Mouse (Mus musculus) embryonic facial prominence, embryonic 13.5 days (tissue): ENCODE data around the gene Spata16. TPM values are rescaled to one million over a fixed set of nuclear protein-coding genes. Genes with fewer than 3 reads are reported as not detected.

Source experiments
- ATAC-seq: fragments of 200-750 bp; cut with Nextera tagmentation; 2 replicates; pipeline ENCODE4 v1.8.0; 2017; ENCODE audit warnings: low read depth; ENCODE audit not compliant: insufficient number of reproducible peaks, insufficient read depth, low FRiP score, low TSS enrichment
- H3K27ac ChIP-seq: fragments of 300-500 bp; sonication (generic); 2 replicates; pipeline ENCODE4 v1.5.1; 2015; ENCODE audit warnings: moderate library complexity, mild to moderate bottlenecking, inconsistent platforms
- H3K27me3 ChIP-seq: fragments of 300-500 bp; sonication (generic); 2 replicates; pipeline ENCODE4 v1.6.1; 2015; ENCODE audit warnings: mild to moderate bottlenecking, inconsistent platforms
- H3K36me3 ChIP-seq: fragments of 300-500 bp; sonication (generic); 2 replicates; pipeline ENCODE4 v1.6.1; 2015; ENCODE audit warnings: mild to moderate bottlenecking, inconsistent platforms
- H3K4me1 ChIP-seq: fragments of 300-500 bp; sonication (generic); 2 replicates; pipeline ENCODE4 v1.6.1; 2015; ENCODE audit warnings: inconsistent platforms
- H3K4me2 ChIP-seq: fragments of 300-500 bp; sonication (generic); 2 replicates; pipeline ENCODE4 v1.6.1; 2015; ENCODE audit warnings: moderate library complexity, mild to moderate bottlenecking, inconsistent platforms
- H3K4me3 ChIP-seq: fragments of 300-500 bp; sonication (generic); 2 replicates; pipeline ENCODE4 v1.5.1; 2015; ENCODE audit warnings: mild to moderate bottlenecking, inconsistent platforms
- H3K9ac ChIP-seq: fragments of 300-500 bp; sonication (generic); 2 replicates; pipeline ENCODE4 v1.6.1; 2015; ENCODE audit warnings: mild to moderate bottlenecking, inconsistent platforms
- H3K9me3 ChIP-seq: fragments of 300-500 bp; sonication (generic); 2 replicates; pipeline ENCODE4 v1.6.1; 2016; ENCODE audit warnings: inconsistent platforms
- WGBS: fragments of 180-500 bp; shearing (Covaris S2); methylation state at CpG from one replicate; pipeline ENCODE4 v1.1.7; 2015; ENCODE audit warnings: mixed read lengths; 5-methylcytosine and 5-hydroxymethylcytosine counted together
- polyA plus RNA-seq: library from polyadenylated mRNA; unstranded; fragments of >200 nt; fragmentation: Nextera tagmentation; extraction: Ambion mirVana; gene quantifications from 2 replicates; pipeline ENCODE4 v1.2.1, GENCODE M21; 2015

Gene Spata16
- polyA plus RNA-seq, 1 experiment from 2014 or later, result not detected

- no peak overlapping the region for H3K4me3 ChIP-seq
- no peak overlapping the region for H3K27ac ChIP-seq
- ATAC-seq, result no peak
- H3K9me3 ChIP-seq, result no peaks in the 10 kb centered on the region
- H3K27me3 ChIP-seq, result no peaks in the 10 kb centered on the region
- no peak overlapping the region for H3K4me2 ChIP-seq
- no peak overlapping the region for H3K9ac ChIP-seq
- no peaks in the 10 kb centered on the region for H3K36me3 ChIP-seq
- WGBS, result 79% methylated on average over 2 of the region's 2 CpGs
- no peaks in the 10 kb centered on the region for H3K4me1 ChIP-seq
Observed at GRCm38 (mm10) chr3:26750492-26750891, 113.1 kb downstream of the Spata16 start.

- Histone ChIP-seq H3K4me3 (no peak overlapping the region), H3K4me2 (no peak overlapping the region), H3K9ac (no peak overlapping the region), H3K27me3 (no peaks in the 10 kb centered on the region), H3K36me3 (no peaks in the 10 kb centered on the region), H3K9me3 (no peaks in the 10 kb centered on the region), H3K4me1 (no peaks in the 10 kb centered on the region), H3K27ac (no peak overlapping the region)
- no peak for ATAC-seq
- WGBS, result 85% methylated on average over 6 of the region's 6 CpGs
Observed at GRCm38 (mm10) chr3:26752441-26752840, 115.0 kb downstream of the Spata16 start.

- no peaks in the 10 kb centered on the region for H3K9me3 ChIP-seq
- no peak overlapping the region for H3K27ac ChIP-seq
- ATAC-seq, result no peak
- H3K4me2 ChIP-seq, result no peak overlapping the region
- no peak overlapping the region for H3K4me3 ChIP-seq
- WGBS, result 41% methylated on average over 12 of the region's 12 CpGs
- no peaks in the 10 kb centered on the region for H3K36me3 ChIP-seq
- H3K4me1 ChIP-seq, result no peaks in the 10 kb centered on the region
- no peak overlapping the region for H3K9ac ChIP-seq
- no peaks in the 10 kb centered on the region for H3K27me3 ChIP-seq
Observed at GRCm38 (mm10) chr3:26793334-26794101, 156.1 kb downstream of the Spata16 start.

- WGBS, result 88% methylated on average over 7 of the region's 7 CpGs
- Histone ChIP-seq H3K27me3 (no peaks in the 10 kb centered on the region), H3K4me2 (no peak overlapping the region), H3K9ac (no peak overlapping the region), H3K36me3 (no peaks in the 10 kb centered on the region), H3K4me1 (no peaks in the 10 kb centered on the region), H3K9me3 (no peaks in the 10 kb centered on the region), H3K4me3 (no peak overlapping the region), H3K27ac (no peak overlapping the region)
- no peak for ATAC-seq
Observed at GRCm38 (mm10) chr3:26795851-26796538, 158.6 kb downstream of the Spata16 start.

- H3K27ac ChIP-seq, result no peak overlapping the region
- no peaks in the 10 kb centered on the region for H3K36me3 ChIP-seq
- no peaks in the 10 kb centered on the region for H3K27me3 ChIP-seq
- H3K4me1 ChIP-seq, result no peaks in the 10 kb centered on the region
- no peak overlapping the region for H3K9ac ChIP-seq
- no peaks in the 10 kb centered on the region for H3K9me3 ChIP-seq
- WGBS, result 83% methylated on average over 1 of the region's 1 CpGs
- ATAC-seq, result no peak
- no peak overlapping the region for H3K4me3 ChIP-seq
- H3K4me2 ChIP-seq, result no peak overlapping the region
Observed at GRCm38 (mm10) chr3:26796954-26797353, 159.5 kb downstream of the Spata16 start.

- Histone ChIP-seq H3K27ac (no peak overlapping the region), H3K27me3 (no peaks in the 10 kb centered on the region), H3K4me3 (no peak overlapping the region), H3K4me2 (no peak overlapping the region), H3K9me3 (no peaks in the 10 kb centered on the region), H3K9ac (no peak overlapping the region), H3K4me1 (no peaks in the 10 kb centered on the region), H3K36me3 (no peaks in the 10 kb centered on the region)
- WGBS, result 84% methylated on average over 8 of the region's 8 CpGs
- no peak for ATAC-seq
Observed at GRCm38 (mm10) chr3:26814307-26814706, 176.9 kb downstream of the Spata16 start.

- Histone ChIP-seq H3K27me3 (no peaks in the 10 kb centered on the region), H3K36me3 (no peaks in the 10 kb centered on the region), H3K9ac (no peak overlapping the region), H3K4me1 (no peaks in the 10 kb centered on the region), H3K9me3 (no peaks in the 10 kb centered on the region), H3K27ac (no peak overlapping the region), H3K4me3 (no peak overlapping the region), H3K4me2 (no peak overlapping the region)
- no peak for ATAC-seq
- WGBS, result 94% methylated on average over 5 of the region's 5 CpGs
Observed at GRCm38 (mm10) chr3:26815764-26816163, 178.3 kb downstream of the Spata16 start.

GRCm38 (mm10) chr3:26819398-26819797, 182.0 kb downstream of the Spata16 start:
- Histone ChIP-seq H3K4me2 (no peak overlapping the region), H3K4me1 (no peaks in the 10 kb centered on the region), H3K9ac (no peak overlapping the region), H3K27me3 (no peaks in the 10 kb centered on the region), H3K9me3 (no peaks in the 10 kb centered on the region), H3K36me3 (no peaks in the 10 kb centered on the region), H3K27ac (no peak overlapping the region), H3K4me3 (no peak overlapping the region)
- no peak for ATAC-seq
- WGBS, result 57% methylated on average over 5 of the region's 5 CpGs

- Histone ChIP-seq H3K4me2 (no peak overlapping the region), H3K9ac (no peak overlapping the region), H3K9me3 (no peaks in the 10 kb centered on the region), H3K4me3 (no peak overlapping the region), H3K36me3 (no peaks in the 10 kb centered on the region), H3K27me3 (no peaks in the 10 kb centered on the region), H3K27ac (no peak overlapping the region), H3K4me1 (no peaks in the 10 kb centered on the region)
- no peak for ATAC-seq
- 85% methylated on average over 7 of the region's 7 CpGs for WGBS
Observed at GRCm38 (mm10) chr3:26826958-26827839, 189.8 kb downstream of the Spata16 start.

- no peaks in the 10 kb centered on the region for H3K9me3 ChIP-seq
- no peaks in the 10 kb centered on the region for H3K36me3 ChIP-seq
- no peak for ATAC-seq
- no peak overlapping the region for H3K4me2 ChIP-seq
- H3K9ac ChIP-seq, result no peak overlapping the region
- no peak overlapping the region for H3K27ac ChIP-seq
- H3K4me1 ChIP-seq, result no peaks in the 10 kb centered on the region
- H3K4me3 ChIP-seq, result no peak overlapping the region
- no peaks in the 10 kb centered on the region for H3K27me3 ChIP-seq
- 94% methylated on average over 5 of the region's 5 CpGs for WGBS
Observed at GRCm38 (mm10) chr3:26832954-26833353, 195.5 kb downstream of the Spata16 start.

GRCm38 (mm10) chr3:26834178-26835050, 197.0 kb downstream of the Spata16 start:
- H3K9me3 ChIP-seq, result no peaks in the 10 kb centered on the region
- H3K9ac ChIP-seq, result no peak overlapping the region
- H3K4me3 ChIP-seq, result no peak overlapping the region
- 76% methylated on average over 21 of the region's 21 CpGs for WGBS
- H3K4me1 ChIP-seq, result no peaks in the 10 kb centered on the region
- H3K27ac ChIP-seq, result no peak overlapping the region
- H3K36me3 ChIP-seq, result no peaks in the 10 kb centered on the region
- no peak overlapping the region for H3K4me2 ChIP-seq
- no peaks in the 10 kb centered on the region for H3K27me3 ChIP-seq
- no peak for ATAC-seq
